Mouse (Mus musculus) large intestine, adult 2 months (tissue): Measurements from ENCODE around the gene Tspan13. TPM values are rescaled to one million over a fixed set of nuclear protein-coding genes. Genes with fewer than 3 reads are reported as not detected.

Experiments used
- DNase-seq: peaks from one replicate; pipeline ENCODE4 v3.0.0-alpha.2; 2012; ENCODE audit warnings: low read depth, low spot score
- WGBS: fragments of 180-500 bp; shearing (Covaris S2); methylation state at CpG from one replicate; pipeline ENCODE4 v1.1.7; 2018; 5-methylcytosine and 5-hydroxymethylcytosine counted together
- polyA plus RNA-seq: library from polyadenylated mRNA; depleted of rRNA; stranded (reverse); fragments of >200 nt; gene quantifications from 2 replicates; pipeline ENCODE4 v1.2.3, GENCODE M21; 2012; rRNA removed

The Tspan13 gene
- 110 and 181 TPM in 2 replicates for polyA plus RNA-seq

DNA sequence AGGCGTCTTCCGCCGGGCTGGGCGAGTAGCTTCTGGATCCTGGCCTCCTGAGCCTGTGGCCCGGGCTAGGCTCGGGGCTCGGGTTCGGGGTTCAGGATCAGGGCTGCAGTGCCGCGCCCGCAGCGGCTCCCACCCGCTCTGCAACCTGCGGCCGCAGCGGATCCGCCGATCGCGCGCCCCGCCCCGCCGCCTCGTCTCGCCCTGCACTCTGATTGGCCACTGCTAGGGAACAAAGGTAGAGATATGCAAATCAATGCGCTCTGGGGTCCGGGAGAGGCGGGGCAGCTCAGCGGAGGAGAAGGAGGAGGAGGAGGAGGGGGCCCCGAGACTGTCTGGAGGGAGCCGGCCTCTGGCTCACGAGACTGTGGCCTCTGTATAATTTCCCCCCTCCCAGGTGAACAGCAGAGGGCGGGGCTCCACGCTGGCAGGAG lies at the start of gene Tspan13:
TSS of gene Tspan13 (minus strand) at position 153 of the 431 bp plus-strand sequence.
- WGBS, result under 1% methylated on average over 35 of the region's 35 CpGs
- DNase-seq, result peak; percentile 66

GRCm38 (mm10) chr12:36091964-36092363 lies 49.7 kb upstream of the Tspan13 start:
- DNase-seq, result no peak
- 91% methylated on average over 10 of the region's 10 CpGs for WGBS

DNA sequence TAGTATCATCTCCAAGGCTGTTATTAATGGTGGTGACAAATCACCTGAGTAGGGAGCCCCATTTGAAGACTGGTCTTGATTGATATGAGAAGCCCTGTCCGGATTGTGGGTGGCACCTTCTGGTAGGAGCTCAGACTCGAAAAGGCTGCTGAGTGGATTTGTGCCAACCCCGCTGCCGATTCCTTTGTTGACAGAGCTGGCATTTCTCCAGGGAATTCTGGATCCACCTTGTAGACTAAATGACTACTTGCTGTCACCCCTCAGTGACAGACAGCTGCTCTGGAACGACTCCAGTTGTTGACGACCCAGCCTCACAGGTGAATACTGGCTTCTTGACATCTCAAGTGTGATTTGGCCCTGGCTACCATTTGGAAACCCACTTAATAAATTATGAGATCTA lies 46.9 kb upstream of the Tspan13 start:
- peak; percentile 22 for DNase-seq
- WGBS, result 25% methylated on average over 6 of the region's 6 CpGs

- WGBS, result 56% methylated on average over 1 of the region's 1 CpGs
Observed at GRCm38 (mm10) chr12:36088804-36089203, 46.5 kb upstream of the Tspan13 start.

DNA sequence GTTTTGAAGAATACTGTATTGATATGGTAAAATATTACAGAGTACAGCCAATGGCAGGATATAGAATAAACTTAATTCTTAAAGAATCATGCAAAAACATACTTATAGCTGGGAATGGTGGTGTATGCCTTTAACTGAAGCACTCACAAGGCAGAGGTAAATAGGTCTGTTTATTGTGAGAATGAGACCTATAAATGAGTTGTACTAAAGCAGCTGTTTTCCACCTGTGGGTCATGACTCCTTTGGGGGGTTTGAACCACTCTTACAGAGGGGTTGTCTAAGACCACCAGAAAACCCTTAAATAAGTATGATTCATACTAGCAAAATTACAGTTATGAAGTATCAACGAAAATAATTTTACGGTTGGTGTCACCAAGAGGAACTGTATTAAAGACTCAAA lies 43.1 kb upstream of the Tspan13 start:
- DNase-seq, result no peak
- whole genome bisulfite sequencing, result 92% methylated on average over 2 of the region's 2 CpGs

More at GRCm38 (mm10) chr12:36088804-36089203, 46.5 kb upstream of the Tspan13 start:
- DNase-seq, result no peak

DNA sequence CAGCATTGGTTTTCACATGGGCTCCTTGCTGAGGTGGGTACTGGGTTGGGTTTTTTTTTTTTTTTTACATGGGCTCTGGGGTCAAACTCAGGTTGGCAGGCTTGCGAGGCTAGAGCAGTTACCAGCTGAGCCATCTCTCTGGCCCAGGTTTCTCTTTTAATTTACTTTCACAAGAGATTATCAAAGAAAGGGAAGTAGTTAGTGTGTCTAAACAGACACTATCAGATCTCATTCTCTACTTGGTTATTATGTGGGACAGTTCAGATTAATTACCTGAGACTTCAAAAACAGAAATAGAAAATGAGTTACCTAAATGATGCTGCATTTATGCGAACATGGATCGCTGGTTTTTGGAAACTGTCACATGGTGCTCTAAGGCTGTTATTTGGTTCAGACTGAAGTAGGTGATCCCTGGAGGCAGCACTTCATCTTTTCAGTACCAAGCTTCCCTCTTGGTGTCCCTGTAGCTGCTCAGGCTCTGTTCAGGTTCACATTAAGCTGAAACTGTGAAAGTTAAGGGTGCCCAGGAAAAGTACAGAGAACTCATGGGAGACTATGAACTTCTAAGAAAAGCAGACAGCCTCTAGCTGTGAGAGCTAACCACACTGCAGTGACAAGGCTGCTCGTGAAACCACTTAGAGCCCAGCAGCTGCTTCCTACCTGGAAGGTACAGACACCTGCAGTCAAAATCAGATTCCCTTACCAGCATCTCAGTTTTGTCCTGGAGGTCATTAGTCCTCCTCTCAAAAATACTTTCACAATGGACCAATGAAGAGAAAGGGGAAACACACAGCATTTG lies 36.0 kb upstream of the Tspan13 start:
- DNase-seq, result no peak
- WGBS, result 73% methylated on average over 4 of the region's 4 CpGs

GRCm38 (mm10) chr12:36072860-36073259 lies 30.6 kb upstream of the Tspan13 start:
- DNase-seq, result no peak
- 63% methylated on average over 5 of the region's 5 CpGs for WGBS

DNA sequence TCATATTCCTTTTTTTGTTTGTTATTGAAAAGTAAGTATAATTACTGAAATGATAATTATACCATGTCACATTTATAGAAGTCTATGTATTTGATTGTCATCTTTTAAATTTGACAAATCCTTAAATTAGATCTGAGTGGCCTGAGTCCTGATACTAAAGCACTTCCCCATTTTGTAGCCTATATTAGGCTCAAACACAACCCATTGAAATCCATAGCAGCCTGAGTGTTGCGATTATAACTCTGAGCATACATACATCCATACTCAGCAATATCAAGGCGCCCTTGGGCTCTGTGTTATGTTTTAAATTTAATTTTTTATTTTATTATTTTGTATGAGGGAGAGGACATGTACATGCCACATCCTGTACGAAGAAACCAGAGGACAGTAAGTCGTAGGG lies 27.9 kb upstream of the Tspan13 start:
- no peak for DNase-seq
- WGBS, result 91% methylated on average over 4 of the region's 4 CpGs

- 93% methylated on average over 2 of the region's 2 CpGs for WGBS
- DNase-seq, result no peak
Observed at GRCm38 (mm10) chr12:36067538-36067937, 25.2 kb upstream of the Tspan13 start.

- 79% methylated on average over 1 of the region's 1 CpGs for WGBS
- no peak for DNase-seq
Observed at GRCm38 (mm10) chr12:36065911-36066310, 23.6 kb upstream of the Tspan13 start.

- WGBS, result 35% methylated on average over 2 of the region's 2 CpGs
Observed at GRCm38 (mm10) chr12:36057699-36058098, 15.4 kb upstream of the Tspan13 start.

DNA sequence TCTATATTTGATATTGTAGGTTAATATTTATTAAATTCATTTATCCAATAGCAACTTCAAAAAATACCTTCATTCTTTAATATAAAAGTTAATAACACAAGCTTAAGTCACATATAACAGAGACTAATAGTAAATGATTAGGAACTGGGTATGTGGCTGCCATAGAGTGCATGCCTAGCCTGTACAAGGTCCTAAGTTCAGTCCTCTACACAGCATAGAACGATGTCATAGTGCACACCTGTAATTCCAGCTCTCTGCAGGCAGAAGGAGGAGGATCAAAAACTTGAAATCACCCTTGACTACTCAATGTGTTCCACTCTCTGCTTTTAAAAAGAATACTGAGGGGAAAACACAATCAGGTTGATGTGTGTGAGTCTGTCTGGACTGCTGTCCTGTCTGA lies 8.0 kb upstream of the Tspan13 start:
- WGBS, result 38% methylated on average over 1 of the region's 1 CpGs
- DNase-seq, result no peak

More at GRCm38 (mm10) chr12:36057699-36058098, 15.4 kb upstream of the Tspan13 start:
- DNase-seq, result no peak

DNA sequence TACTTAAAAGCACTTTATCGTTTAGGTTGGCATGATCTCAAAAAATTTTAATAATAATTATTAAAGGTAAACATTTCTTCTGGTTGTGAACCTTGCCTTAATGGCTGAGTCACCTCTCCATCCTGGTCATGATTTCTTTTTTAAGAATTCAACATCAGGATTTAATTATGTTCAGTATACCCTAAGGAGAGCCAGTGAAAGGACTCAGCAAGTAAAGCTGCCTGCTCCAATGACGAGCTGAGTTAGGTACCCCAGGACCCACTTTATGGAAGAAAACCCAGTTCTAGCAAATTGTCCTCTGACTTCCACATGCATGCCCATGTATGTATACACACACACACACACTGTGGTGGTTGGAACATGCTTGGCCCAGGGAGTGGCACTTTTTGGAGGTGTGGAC lies 5.3 kb upstream of the Tspan13 start:
- DNase-seq, result no peak
- WGBS, result 85% methylated on average over 2 of the region's 2 CpGs

GRCm38 (mm10) chr12:36046196-36046595 lies 3.9 kb upstream of the Tspan13 start:
- WGBS, result 31% methylated on average over 5 of the region's 5 CpGs
- DNase-seq, result no peak

GRCm38 (mm10) chr12:36044691-36045090 lies 2.4 kb upstream of the Tspan13 start:
- WGBS, result 81% methylated on average over 2 of the region's 2 CpGs
- DNase-seq, result no peak

DNA sequence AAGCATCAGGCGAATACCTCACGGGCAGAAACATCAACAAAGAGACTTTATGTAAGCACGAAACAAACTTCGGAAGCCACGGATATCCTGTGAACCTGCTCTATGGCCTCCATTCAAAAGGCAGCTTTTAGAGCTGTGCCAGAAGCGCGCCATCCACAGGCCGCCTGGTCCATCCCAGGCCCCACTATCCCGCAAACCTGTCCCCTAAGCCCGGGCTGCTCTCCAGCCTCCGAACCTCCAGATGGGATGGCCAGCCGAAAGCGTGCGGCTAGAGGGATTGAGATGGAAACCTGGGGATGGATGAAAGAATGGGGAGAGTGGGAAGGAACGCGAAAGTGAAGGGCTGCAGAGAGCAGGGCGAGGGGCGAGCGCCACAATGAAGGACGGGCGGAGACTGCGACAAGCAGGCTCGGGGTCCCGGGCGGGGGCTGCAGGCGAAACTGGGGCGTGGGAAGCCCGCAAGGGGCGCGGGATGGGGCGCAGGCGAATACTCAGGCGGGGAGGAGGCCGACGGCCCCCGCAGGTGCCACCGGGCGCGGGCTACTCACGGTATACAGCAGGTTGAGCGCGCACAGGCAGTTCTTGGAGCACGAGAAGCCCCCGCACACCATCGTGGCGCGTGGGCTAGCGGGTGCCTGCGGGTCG lies 475 bp downstream of the Tspan13 start:
- WGBS, result 1% methylated on average over 49 of the region's 50 CpGs
- DNase-seq, result no peak

DNA sequence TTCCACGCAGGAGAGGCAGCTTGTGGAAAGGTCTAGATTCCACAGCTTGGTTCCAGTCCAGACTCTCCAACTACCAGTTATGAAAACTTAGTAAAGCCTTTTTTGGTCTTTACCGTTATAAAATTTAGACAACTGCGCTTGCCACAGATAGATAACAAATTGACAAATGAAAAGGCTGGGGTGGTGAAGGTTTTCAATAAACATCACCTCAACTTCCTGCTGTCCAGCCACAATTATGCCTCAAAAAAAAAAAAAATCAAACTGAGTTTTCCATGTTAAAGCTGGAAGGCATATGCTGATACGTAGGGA lies 1.1 kb downstream of the Tspan13 start:
- no peak for DNase-seq
- 29% methylated on average over 4 of the region's 4 CpGs for WGBS

- no peak for DNase-seq
Observed at GRCm38 (mm10) chr12:36040571-36041280, 1.6 kb downstream of the Tspan13 start.

DNA sequence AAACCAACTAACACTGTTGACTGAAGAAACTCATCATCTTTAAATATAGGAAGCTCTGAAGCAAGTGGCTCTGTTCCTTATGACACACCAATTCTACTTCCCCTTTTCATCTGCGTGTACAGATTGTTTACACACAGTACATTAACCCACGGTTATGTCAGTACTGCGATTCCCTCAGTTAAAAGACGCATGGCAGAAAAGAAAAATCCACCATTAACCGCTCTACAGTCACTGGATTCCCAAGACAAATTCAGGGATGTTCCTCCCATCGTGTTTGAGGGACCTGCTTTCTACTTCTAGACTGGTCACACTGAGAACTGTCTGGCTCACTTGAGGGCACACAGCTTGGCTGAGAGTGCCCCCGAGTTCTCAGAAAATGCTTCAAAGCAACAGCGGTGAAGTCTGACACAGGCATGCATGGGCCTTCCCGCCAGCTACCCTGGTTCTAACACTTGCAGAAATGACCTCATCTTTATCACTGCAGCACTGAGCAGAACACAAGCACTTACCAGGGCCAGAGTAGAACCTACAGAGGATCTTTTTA lies 2.7 kb downstream of the Tspan13 start:
- no peak for DNase-seq
- 44% methylated on average over 9 of the region's 9 CpGs for WGBS

More at GRCm38 (mm10) chr12:36040571-36041280, 1.6 kb downstream of the Tspan13 start:
- WGBS, result 59% methylated on average over 10 of the region's 10 CpGs

DNA sequence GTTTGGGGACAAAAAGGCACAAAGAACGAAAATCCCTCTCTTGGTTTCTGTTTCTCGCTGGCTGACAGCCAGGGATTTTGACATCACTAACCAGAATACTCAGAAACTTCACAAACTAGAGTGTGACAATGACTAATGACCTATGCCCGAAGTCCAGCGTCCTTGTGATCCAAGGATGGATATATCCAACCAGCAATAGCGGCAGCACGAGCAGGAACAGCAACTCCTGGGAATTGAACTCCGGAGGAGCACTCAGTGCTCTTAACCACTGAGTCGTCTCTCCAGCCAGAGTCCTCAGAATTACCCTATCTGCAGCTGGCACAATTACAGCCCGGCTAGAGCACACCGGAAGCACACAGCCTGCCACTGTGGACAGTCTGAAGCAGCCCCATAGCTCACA lies 5.5 kb downstream of the Tspan13 start:
- no peak for DNase-seq
- 53% methylated on average over 10 of the region's 10 CpGs for WGBS
